Mouse (Mus musculus) hindbrain, embryonic 16.5 days (tissue): ENCODE results near the gene Btbd8. TPM values are rescaled to one million over a fixed set of nuclear protein-coding genes. Genes with fewer than 3 reads are reported as not detected.

Experiments
- ATAC-seq: fragments of 200-750 bp; cut with Nextera tagmentation; 2 replicates; pipeline ENCODE4 v1.8.0; 2017; ENCODE audit warnings: moderate TSS enrichment, moderate library complexity
- H3K27ac ChIP-seq: fragments of 300-500 bp; sonication (generic); 2 replicates; pipeline ENCODE4 v1.5.1; 2014; ENCODE audit warnings: low read depth, mild to moderate bottlenecking, control low read depth, low read length, moderate library complexity
- H3K27me3 ChIP-seq: fragments of 300-500 bp; sonication (generic); replicated peaks from 2 replicates; pipeline ENCODE4 v1.6.1; 2014; ENCODE audit warnings: low read length; ENCODE audit not compliant: control insufficient read depth, insufficient read depth
- H3K36me3 ChIP-seq: fragments of 300-500 bp; sonication (generic); 2 replicates; pipeline ENCODE4 v1.6.1; 2014; ENCODE audit warnings: mild to moderate bottlenecking, low read length, moderate library complexity, mixed read lengths; ENCODE audit not compliant: control insufficient read depth, insufficient read depth
- H3K4me1 ChIP-seq: fragments of 300-500 bp; sonication (generic); 2 replicates; pipeline ENCODE4 v1.6.1; 2014; ENCODE audit warnings: low read depth, low read length; ENCODE audit not compliant: control insufficient read depth, insufficient read depth
- H3K4me2 ChIP-seq: fragments of 300-500 bp; sonication (generic); 2 replicates; pipeline ENCODE4 v1.6.1; 2014; ENCODE audit warnings: mild to moderate bottlenecking, low read length, control low read depth, moderate library complexity
- H3K4me3 ChIP-seq: fragments of 300-500 bp; sonication (generic); 2 replicates; pipeline ENCODE4 v1.5.1; 2014; ENCODE audit warnings: mild to moderate bottlenecking, low read length, control low read depth, moderate library complexity
- H3K9ac ChIP-seq: fragments of 300-500 bp; sonication (generic); 2 replicates; pipeline ENCODE4 v1.6.1; 2014; ENCODE audit warnings: low read depth, mild to moderate bottlenecking, control low read depth, low read length, moderate library complexity
- H3K9me3 ChIP-seq: fragments of 300-500 bp; sonication (generic); 2 replicates; pipeline ENCODE4 v1.6.1; 2014; ENCODE audit warnings: mild to moderate bottlenecking, low read length, moderate library complexity; ENCODE audit not compliant: control insufficient read depth
- WGBS: fragments of 180-500 bp; shearing (Covaris S2); extraction: QIAGEN DNeasy Blood & Tissue Kit; methylation state at CpG from one replicate; pipeline ENCODE4 v1.1.7; 2014; 5-methylcytosine and 5-hydroxymethylcytosine counted together
- polyA plus RNA-seq: library from polyadenylated mRNA; unstranded; fragments of >200 nt; fragmentation: Nextera tagmentation; extraction: Ambion mirVana; gene quantifications from 2 replicates; pipeline ENCODE4 v1.2.1, GENCODE M21; 2015

Btbd8 gene
- polyA plus RNA-seq, 1 experiment from 2014 or later: 24.6 TPM

- Histone ChIP-seq H3K4me1 (no peaks in the 10 kb centered on the region), H3K36me3 (no peaks in the 10 kb centered on the region; the same call in none of the 2 replicates)
- ATAC-seq: no peak
Measured at GRCm38 (mm10) chr5:107548444-107548843, 110.6 kb downstream of the Btbd8 start.

GRCm38 (mm10) chr5:107554336-107554735 is 116.5 kb downstream of the Btbd8 start:
- no peak overlapping the region for H3K4me2 ChIP-seq
- no peak overlapping the region for H3K27ac ChIP-seq
- no peaks in the 10 kb centered on the region for H3K27me3 ChIP-seq
- 87% methylated on average over 5 of the region's 5 CpGs for WGBS
- no peaks in the 10 kb centered on the region for H3K4me1 ChIP-seq
- no peak for ATAC-seq
- H3K9ac ChIP-seq: no peak overlapping the region
- no peaks in the 10 kb centered on the region for H3K9me3 ChIP-seq
- peaks cover 3% of the 10 kb centered on the region for H3K36me3 ChIP-seq
- no peak overlapping the region for H3K4me3 ChIP-seq

More at GRCm38 (mm10) chr5:107548444-107548843, 110.6 kb downstream of the Btbd8 start:
- Histone ChIP-seq H3K9ac (no peak overlapping the region), H3K27ac (no peak overlapping the region), H3K4me2 (no peak overlapping the region), H3K9me3 (no peaks in the 10 kb centered on the region), H3K27me3 (no peaks in the 10 kb centered on the region), H3K4me3 (no peak overlapping the region)
- WGBS: 91% methylated on average over 3 of the region's 3 CpGs

GRCm38 (mm10) chr5:107556969-107557368 is 119.2 kb downstream of the Btbd8 start:
- no peak overlapping the region for H3K4me3 ChIP-seq
- H3K9ac ChIP-seq: no peak overlapping the region
- H3K27ac ChIP-seq: no peak overlapping the region
- H3K4me2 ChIP-seq: no peak overlapping the region
- H3K27me3 ChIP-seq: no peaks in the 10 kb centered on the region
- no peak for ATAC-seq
- WGBS: 89% methylated on average over 3 of the region's 3 CpGs
- H3K36me3 ChIP-seq: peaks cover 13% of the 10 kb centered on the region
- no peaks in the 10 kb centered on the region for H3K9me3 ChIP-seq
- H3K4me1 ChIP-seq: no peaks in the 10 kb centered on the region

Other genes with a start within 250 kb of the Btbd8 start
- 5.9 and 7.4 TPM in 2 replicates for gene Tgfbr3, start 148.4 kb upstream of the Btbd8 start, polyA plus RNA-seq
- 4.2 TPM in 2 replicates for gene Brdt, start 106.8 kb upstream of the Btbd8 start, polyA plus RNA-seq
- 3.0 and 3.1 TPM in 2 replicates for gene Ephx4, start 35.3 kb upstream of the Btbd8 start, polyA plus RNA-seq
- not detected in 2 replicates for gene Lpcat2b, start 6.4 kb upstream of the Btbd8 start, polyA plus RNA-seq
- 0.28 and 0.55 TPM in 2 replicates for gene Gm42669, start 69.6 kb downstream of the Btbd8 start, polyA plus RNA-seq
- gene 1700028K03Rik, start 96.7 kb downstream of the Btbd8 start, polyA plus RNA-seq: 0.19 and 0.29 TPM in 2 replicates
- gene Rpap2, start 159.4 kb downstream of the Btbd8 start, polyA plus RNA-seq: 21.3 and 23.5 TPM in 2 replicates
- 31.0 and 32.8 TPM in 2 replicates for gene Glmn, start 159.9 kb downstream of the Btbd8 start, polyA plus RNA-seq